Mouse (Mus musculus) stomach, embryonic 14.5 days (tissue): ENCODE measurements around the gene Ak5. TPM values are rescaled to one million over a fixed set of nuclear protein-coding genes. Genes with fewer than 3 reads are reported as not detected.

ENCODE experiments used
- ATAC-seq: fragments of 200-750 bp; cut with Nextera tagmentation; 2 replicates; pipeline ENCODE4 v1.8.0; 2017; ENCODE audit warnings: low read depth, moderate TSS enrichment; ENCODE audit not compliant: insufficient number of reproducible peaks, insufficient read depth, low FRiP score
- H3K27ac ChIP-seq: fragments of 300-500 bp; sonication (generic); 2 replicates; pipeline ENCODE4 v1.5.1; 2014; ENCODE audit warnings: mild to moderate bottlenecking, low read length, moderate library complexity, mixed read lengths
- H3K27me3 ChIP-seq: fragments of 300-500 bp; sonication (generic); 2 replicates; pipeline ENCODE4 v1.6.1; 2014; ENCODE audit warnings: low read length, control low read depth, mixed read lengths; ENCODE audit not compliant: control insufficient read depth, insufficient read depth
- H3K36me3 ChIP-seq: fragments of 300-500 bp; sonication (generic); 2 replicates; pipeline ENCODE4 v1.6.1; 2014; ENCODE audit warnings: mild to moderate bottlenecking, control low read depth, low read length, moderate library complexity, mixed read lengths; ENCODE audit not compliant: control insufficient read depth, insufficient read depth
- H3K4me1 ChIP-seq: fragments of 300-500 bp; sonication (generic); 2 replicates; pipeline ENCODE4 v1.6.1; 2014; ENCODE audit warnings: low read length, control low read depth, mixed read lengths; ENCODE audit not compliant: control insufficient read depth, insufficient read depth
- H3K4me2 ChIP-seq: fragments of 300-500 bp; sonication (generic); replicated peaks from 2 replicates; pipeline ENCODE4 v1.6.1; 2014; ENCODE audit warnings: low read depth, low read length, control low read depth
- H3K4me3 ChIP-seq: fragments of 300-500 bp; sonication (generic); 2 replicates; pipeline ENCODE4 v1.5.1; 2014; ENCODE audit warnings: low read depth, low read length, control low read depth
- H3K9ac ChIP-seq: fragments of 300-500 bp; sonication (generic); replicated peaks from 2 replicates; pipeline ENCODE4 v1.6.1; 2014; ENCODE audit warnings: low read depth, mild to moderate bottlenecking, control low read depth, low read length, moderate library complexity, mixed read lengths
- H3K9me3 ChIP-seq: fragments of 300-500 bp; sonication (generic); 2 replicates; pipeline ENCODE4 v1.6.1; 2016; ENCODE audit warnings: low read depth, low read length, control low read depth; ENCODE audit not compliant: control insufficient read depth
- WGBS: fragments of 180-500 bp; shearing (Covaris S2); extraction: QIAGEN DNeasy Blood & Tissue Kit; methylation state at CpG from one replicate; pipeline ENCODE4 v1.1.7; 2014; 5-methylcytosine and 5-hydroxymethylcytosine counted together
- polyA plus RNA-seq: library from polyadenylated mRNA; unstranded; fragments of >200 nt; fragmentation: Nextera tagmentation; extraction: Ambion mirVana; gene quantifications from 2 replicates; pipeline ENCODE4 v1.2.1, GENCODE M21; 2014

Gene Ak5
- polyA plus RNA-seq, 1 experiment from 2014 or later, result 8.1 TPM

DNA sequence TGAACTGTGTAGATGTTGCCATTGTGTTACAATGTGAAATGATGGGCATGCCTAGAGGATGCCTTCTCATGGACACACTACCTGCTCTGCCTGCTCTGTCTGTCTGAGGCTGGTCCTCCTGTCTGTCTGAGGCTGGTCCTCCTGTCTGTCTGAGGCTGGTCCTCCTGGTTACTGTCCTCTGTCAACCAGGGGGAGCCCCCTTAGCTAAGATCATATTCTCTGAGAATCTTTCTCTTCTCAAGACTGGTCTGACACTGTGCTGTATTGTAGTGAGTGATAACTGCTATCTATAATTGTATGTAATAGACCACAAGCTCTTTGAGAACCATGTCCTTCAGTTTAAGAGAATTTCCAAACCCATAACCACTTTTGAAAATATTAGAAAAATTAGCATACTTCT lies 232.6 kb downstream of the Ak5 start:
- ATAC-seq, result no peak
- no peak overlapping the region for H3K9ac ChIP-seq
- H3K4me1 ChIP-seq, result no peaks in the 10 kb centered on the region
- no peak overlapping the region for H3K27ac ChIP-seq
- no peaks in the 10 kb centered on the region for H3K27me3 ChIP-seq
- H3K4me3 ChIP-seq, result no peak overlapping the region
- H3K9me3 ChIP-seq, result no peaks in the 10 kb centered on the region
- no peak overlapping the region for H3K4me2 ChIP-seq
- H3K36me3 ChIP-seq, result no peaks in the 10 kb centered on the region; the same call in 1 of the 2 replicates

DNA sequence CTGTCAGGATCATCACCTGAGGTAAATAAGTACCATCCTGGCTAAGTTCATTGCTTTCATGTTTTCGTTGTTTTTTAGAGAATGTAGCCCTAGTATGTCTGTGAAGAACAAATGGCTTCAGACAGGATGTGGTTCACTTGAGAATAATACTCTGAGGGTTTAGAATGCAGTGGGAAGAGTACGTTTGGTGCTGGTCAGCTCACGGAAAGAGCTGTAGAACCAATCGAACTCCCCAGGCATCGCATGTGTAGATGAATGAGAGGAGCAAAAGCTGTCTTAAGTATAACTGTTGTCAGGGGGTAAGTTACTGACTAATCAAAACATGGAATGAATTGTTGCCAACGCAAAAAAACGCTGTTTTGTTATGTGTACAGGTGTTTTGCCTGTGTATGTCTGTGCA lies 235.5 kb downstream of the Ak5 start:
- WGBS, result 95% methylated on average over 7 of the region's 7 CpGs
- H3K9me3 ChIP-seq, result no peaks in the 10 kb centered on the region
- H3K4me2 ChIP-seq, result no peak overlapping the region
- H3K9ac ChIP-seq, result no peak overlapping the region
- H3K4me3 ChIP-seq, result no peak overlapping the region
- H3K4me1 ChIP-seq, result no peaks in the 10 kb centered on the region
- H3K27me3 ChIP-seq, result no peaks in the 10 kb centered on the region
- ATAC-seq, result no peak
- H3K36me3 ChIP-seq, result peaks cover 16% of the 10 kb centered on the region; the same call in 1 of the 2 replicates
- H3K27ac ChIP-seq, result no peak overlapping the region

DNA sequence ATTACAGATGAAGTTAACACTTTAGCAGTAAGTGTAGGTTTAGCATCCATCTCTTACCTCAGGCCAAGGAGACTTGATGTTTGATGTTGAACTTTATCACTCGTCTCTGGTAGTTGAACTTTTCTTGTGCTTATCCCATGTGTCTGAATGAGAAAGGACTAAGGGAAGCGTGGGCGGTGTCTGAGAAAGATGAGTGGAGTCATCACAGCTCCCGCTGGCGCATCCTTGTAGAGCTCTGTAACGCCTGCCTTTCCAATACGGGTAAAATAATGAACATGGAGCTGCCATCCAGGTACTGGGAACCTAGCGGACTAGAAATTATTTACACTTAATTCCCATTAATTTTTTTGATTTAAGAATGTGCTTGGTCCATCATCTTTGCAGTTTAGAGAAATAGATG lies 239.2 kb downstream of the Ak5 start:
- Histone ChIP-seq H3K4me2 (no peak overlapping the region), H3K27ac (no peak overlapping the region), H3K9ac (no peak overlapping the region), H3K4me3 (no peak overlapping the region), H3K9me3 (no peaks in the 10 kb centered on the region), H3K4me1 (no peaks in the 10 kb centered on the region), H3K27me3 (no peaks in the 10 kb centered on the region), H3K36me3 (peaks cover 23% of the 10 kb centered on the region)
- ATAC-seq, result no peak
- 91% methylated on average over 8 of the region's 8 CpGs for WGBS

Other genes with a start within 250 kb of the Ak5 start
- gene Pigk, start 45.7 kb upstream of the Ak5 start, polyA plus RNA-seq, result 51.4 and 55.2 TPM in 2 replicates